Mouse (Mus musculus): ENCODE measurements around the gene Gm9913. TPM values are rescaled to one million over a fixed set of nuclear protein-coding genes. Genes with fewer than 3 reads are reported as not detected.

Gene Gm9913
- polyA plus RNA-seq, 1 experiment from 2014 or later: not detected

DNA sequence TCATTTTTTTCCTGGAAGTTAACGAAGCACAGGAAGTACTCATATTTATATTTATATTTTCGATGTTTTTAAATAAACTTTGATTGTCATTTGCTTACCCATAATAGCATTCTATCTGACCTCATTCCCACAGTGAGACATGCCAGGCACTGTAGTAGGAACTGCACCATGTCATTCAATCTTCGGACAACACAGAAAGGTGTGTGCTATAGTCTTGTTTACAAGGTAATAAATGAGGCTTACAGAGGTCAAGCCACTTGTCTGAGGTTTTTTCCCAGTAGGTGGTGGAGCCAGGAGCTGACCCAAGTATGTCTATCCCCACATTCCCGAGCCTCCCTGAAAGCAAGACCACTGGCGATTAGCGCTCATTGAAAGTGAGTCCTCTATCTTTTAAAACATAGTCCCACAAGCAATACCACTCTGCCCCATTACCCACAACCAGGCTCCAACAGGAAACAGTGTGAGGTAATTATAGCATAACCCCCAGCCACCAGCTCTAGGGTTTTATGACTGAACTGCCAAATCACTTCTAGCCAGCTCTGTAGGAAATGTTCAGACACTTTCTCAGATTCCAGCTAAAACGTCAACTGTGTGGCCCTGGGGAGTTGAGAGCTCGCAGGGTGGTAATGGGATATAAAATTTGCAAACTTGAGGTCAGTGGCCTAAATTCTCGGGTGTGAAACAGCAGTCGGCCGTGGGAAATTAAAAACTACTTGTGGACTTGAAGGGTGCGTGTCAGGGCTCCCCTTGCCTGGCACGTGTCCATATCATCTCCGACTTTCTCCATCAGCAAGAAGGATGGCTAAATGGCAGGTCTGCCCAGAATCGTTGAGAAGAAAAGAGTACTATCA lies 12.6 kb upstream of the Gm9913 start:
- 36% methylated on average over 15 of the region's 15 CpGs for WGBS (ENCODE audit: insufficient replicate concordance)
- no peak overlapping the region for H3K4me3 ChIP-seq (ENCODE audit: low read depth, low read length)
- no peak overlapping the region for H3K4me2 ChIP-seq (ENCODE audit: low read depth, low read length)
- no peak for ATAC-seq (ENCODE audit: low read depth)
- H3K27me3 ChIP-seq (ENCODE audit: control insufficient read depth, insufficient read depth, low read depth, low read length): no peaks in the 10 kb centered on the region
- no peak overlapping the region for H3K9ac ChIP-seq (ENCODE audit: low read depth, low read length)
- no peaks in the 10 kb centered on the region for H3K9me3 ChIP-seq (replicated peaks; ENCODE audit: control insufficient read depth, low read length)
- no peak overlapping the region for H3K27ac ChIP-seq (ENCODE audit: low read length)
- H3K36me3 ChIP-seq (ENCODE audit: control insufficient read depth, insufficient read depth): no peaks in the 10 kb centered on the region
- H3K4me1 ChIP-seq (ENCODE audit: control insufficient read depth, low read depth, low read length): no peaks in the 10 kb centered on the region

DNA sequence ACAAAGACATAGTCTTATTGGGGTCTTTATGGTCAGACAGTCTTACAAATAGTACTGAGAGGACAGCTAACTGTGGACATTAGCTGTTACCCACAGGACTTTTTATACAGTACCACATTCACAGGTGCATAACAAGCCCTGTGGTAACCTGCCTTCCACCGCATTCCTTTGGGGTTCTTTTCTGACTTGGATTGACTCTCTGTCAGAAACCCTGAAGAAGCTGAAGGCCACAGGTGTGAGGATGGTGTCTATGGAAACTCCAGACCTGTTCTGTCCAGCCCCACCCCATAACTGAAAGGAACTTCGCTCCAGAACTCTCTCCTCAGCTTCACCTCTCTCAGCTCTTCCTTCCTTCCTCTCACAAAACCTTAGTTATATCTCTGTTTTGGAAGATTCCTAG lies 10.6 kb upstream of the Gm9913 start:
- Histone ChIP-seq H3K4me2 (ENCODE audit: low read depth, low read length) (no peak overlapping the region), H3K9ac (ENCODE audit: low read depth, low read length) (no peak overlapping the region), H3K9me3 (replicated peaks; ENCODE audit: control insufficient read depth, low read length) (no peaks in the 10 kb centered on the region), H3K27me3 (ENCODE audit: control insufficient read depth, insufficient read depth, low read depth, low read length) (no peaks in the 10 kb centered on the region), H3K4me1 (ENCODE audit: control insufficient read depth, low read depth, low read length) (no peaks in the 10 kb centered on the region), H3K27ac (ENCODE audit: low read length) (no peak overlapping the region), H3K36me3 (ENCODE audit: control insufficient read depth, insufficient read depth) (no peaks in the 10 kb centered on the region), H3K4me3 (ENCODE audit: low read depth, low read length) (no peak overlapping the region)
- 72% methylated on average over 2 of the region's 2 CpGs for WGBS (ENCODE audit: insufficient replicate concordance)
- ATAC-seq (ENCODE audit: low read depth): no peak

DNA sequence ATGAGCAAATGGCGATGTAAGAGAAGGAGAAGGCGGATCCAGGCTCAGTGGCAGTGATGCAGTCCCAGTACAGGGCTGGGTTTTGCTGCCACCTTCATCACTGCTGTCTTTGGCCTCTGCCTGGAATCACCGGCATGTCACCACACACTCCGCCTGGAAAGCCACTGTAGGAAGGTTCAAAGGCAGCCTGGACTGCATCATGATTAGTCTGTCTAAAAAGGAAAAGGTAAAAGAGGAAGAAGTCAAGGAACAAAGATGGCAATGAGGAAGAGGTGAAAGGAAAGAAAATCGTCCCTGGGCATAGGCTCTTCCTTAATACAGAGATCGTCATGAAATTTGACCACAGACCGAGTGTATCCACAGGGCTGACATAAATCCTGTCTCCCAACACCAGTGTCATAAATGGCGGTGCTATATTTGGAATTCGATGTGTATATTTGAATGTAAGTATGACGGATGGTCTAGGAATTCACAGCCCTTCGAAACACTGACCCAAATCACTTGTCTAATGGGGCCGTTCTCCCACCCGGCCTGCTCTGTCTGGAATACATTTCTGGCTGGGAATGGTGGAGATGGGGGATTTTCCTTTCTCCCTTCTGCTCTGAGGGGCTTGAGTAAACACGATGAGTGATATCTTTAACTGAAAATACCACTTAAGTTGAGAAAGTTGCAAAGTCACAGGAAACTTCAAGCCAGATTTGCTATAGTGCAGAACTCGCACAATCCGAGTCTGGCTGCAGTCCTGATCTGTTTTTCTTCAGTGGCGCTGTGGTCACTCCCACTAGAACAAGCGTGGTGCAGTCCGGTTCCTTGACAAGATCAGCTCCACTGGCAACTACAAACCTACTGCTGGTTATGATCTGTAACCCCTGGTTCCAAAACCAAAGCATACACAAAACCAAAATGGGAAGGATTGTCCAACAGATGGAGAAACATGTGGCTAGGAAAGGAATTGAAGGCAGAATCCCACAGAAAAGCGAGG lies 9.8 kb upstream of the Gm9913 start:
- no peaks in the 10 kb centered on the region for H3K36me3 ChIP-seq (ENCODE audit: control insufficient read depth, insufficient read depth)
- no peaks in the 10 kb centered on the region for H3K9me3 ChIP-seq (replicated peaks; ENCODE audit: control insufficient read depth, low read length)
- H3K4me1 ChIP-seq (ENCODE audit: control insufficient read depth, low read depth, low read length): no peaks in the 10 kb centered on the region
- no peaks in the 10 kb centered on the region for H3K27me3 ChIP-seq (ENCODE audit: control insufficient read depth, insufficient read depth, low read depth, low read length)
- H3K4me3 ChIP-seq (ENCODE audit: low read depth, low read length): no peak overlapping the region
- H3K9ac ChIP-seq (ENCODE audit: low read depth, low read length): no peak overlapping the region
- 50% methylated on average over 20 of the region's 20 CpGs for WGBS (ENCODE audit: insufficient replicate concordance)
- H3K4me2 ChIP-seq (ENCODE audit: low read depth, low read length): no peak overlapping the region
- no peak overlapping the region for H3K27ac ChIP-seq (ENCODE audit: low read length)
- no peak for ATAC-seq (ENCODE audit: low read depth)

DNA sequence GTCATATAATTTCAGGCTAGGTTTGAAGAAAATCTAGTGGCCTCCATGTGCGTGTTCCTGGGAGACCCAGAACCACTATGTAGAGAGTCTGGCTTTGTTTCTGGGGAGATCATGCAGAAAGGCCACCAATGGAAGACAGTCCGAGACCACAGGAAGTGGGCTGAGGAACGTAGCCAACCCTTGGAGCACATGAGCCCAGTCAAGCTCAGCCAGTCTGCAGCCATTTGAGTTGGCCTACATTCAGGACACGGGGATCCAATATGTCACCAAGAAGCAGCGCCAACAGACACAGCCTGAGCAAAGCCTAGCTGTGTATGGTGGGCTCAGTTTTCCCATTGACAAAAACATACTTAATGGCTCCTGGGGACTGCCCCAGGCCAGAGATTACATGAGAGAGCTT lies 8.2 kb upstream of the Gm9913 start:
- 58% methylated on average over 5 of the region's 5 CpGs for WGBS (ENCODE audit: insufficient replicate concordance)
- H3K4me2 ChIP-seq (ENCODE audit: low read depth, low read length): no peak overlapping the region
- no peaks in the 10 kb centered on the region for H3K36me3 ChIP-seq (ENCODE audit: control insufficient read depth, insufficient read depth)
- H3K27ac ChIP-seq (ENCODE audit: low read length): no peak overlapping the region
- H3K27me3 ChIP-seq (ENCODE audit: control insufficient read depth, insufficient read depth, low read depth, low read length): no peaks in the 10 kb centered on the region
- H3K4me3 ChIP-seq (ENCODE audit: low read depth, low read length): no peak overlapping the region
- H3K9ac ChIP-seq (ENCODE audit: low read depth, low read length): no peak overlapping the region
- ATAC-seq (ENCODE audit: low read depth): no peak
- H3K9me3 ChIP-seq (replicated peaks; ENCODE audit: control insufficient read depth, low read length): no peaks in the 10 kb centered on the region
- no peaks in the 10 kb centered on the region for H3K4me1 ChIP-seq (ENCODE audit: control insufficient read depth, low read depth, low read length)

DNA sequence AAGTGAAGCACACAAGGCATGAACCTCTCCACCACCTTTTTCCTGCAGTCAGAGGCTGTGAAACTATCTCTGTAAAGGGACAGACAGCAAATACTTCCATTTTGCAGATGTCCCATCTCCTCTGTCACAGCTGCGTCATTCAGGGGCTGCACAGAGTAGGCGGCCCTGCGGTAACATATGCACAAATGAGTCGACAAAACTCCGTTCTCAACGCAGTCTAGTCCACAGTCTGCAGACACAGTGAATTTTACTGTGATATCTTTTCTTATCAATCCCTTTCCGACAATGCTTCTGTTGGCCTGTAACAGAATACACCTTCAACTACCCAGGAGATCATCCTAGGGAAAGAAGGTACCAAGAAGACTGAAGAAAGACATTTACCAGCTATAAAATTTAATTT lies 6.7 kb upstream of the Gm9913 start:
- no peak overlapping the region for H3K4me3 ChIP-seq (ENCODE audit: low read depth, low read length)
- H3K4me2 ChIP-seq (ENCODE audit: low read depth, low read length): no peak overlapping the region
- ATAC-seq (ENCODE audit: low read depth): no peak
- no peaks in the 10 kb centered on the region for H3K4me1 ChIP-seq (ENCODE audit: control insufficient read depth, low read depth, low read length)
- WGBS (ENCODE audit: insufficient replicate concordance): 57% methylated on average over 7 of the region's 7 CpGs
- H3K27me3 ChIP-seq (ENCODE audit: control insufficient read depth, insufficient read depth, low read depth, low read length): no peaks in the 10 kb centered on the region
- H3K27ac ChIP-seq (ENCODE audit: low read length): no peak overlapping the region
- no peaks in the 10 kb centered on the region for H3K9me3 ChIP-seq (replicated peaks; ENCODE audit: control insufficient read depth, low read length)
- no peak overlapping the region for H3K9ac ChIP-seq (ENCODE audit: low read depth, low read length)
- no peaks in the 10 kb centered on the region for H3K36me3 ChIP-seq (ENCODE audit: control insufficient read depth, insufficient read depth)

DNA sequence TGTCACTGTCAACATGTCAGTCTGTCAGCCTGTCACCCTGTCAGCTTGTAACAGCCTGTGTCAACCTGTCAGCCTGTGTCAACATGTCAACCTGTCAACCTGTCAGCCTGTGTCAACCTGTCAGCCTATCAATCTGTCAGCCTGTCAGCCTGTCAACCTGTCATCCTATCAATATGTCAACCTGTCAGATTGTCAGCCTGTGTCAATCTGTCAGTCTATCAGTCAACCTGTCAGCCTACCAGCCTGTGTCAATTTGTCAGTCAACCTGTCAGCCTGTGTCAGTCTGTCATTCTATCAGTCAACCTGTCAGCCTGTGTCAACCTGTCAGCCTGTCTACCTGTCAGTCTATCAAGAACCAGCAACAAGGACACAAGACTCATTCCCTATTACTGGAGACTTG lies 3.4 kb upstream of the Gm9913 start:
- Histone ChIP-seq H3K4me2 (ENCODE audit: low read depth, low read length) (no peak overlapping the region), H3K4me1 (ENCODE audit: control insufficient read depth, low read depth, low read length) (no peaks in the 10 kb centered on the region), H3K9ac (ENCODE audit: low read depth, low read length) (no peak overlapping the region), H3K36me3 (ENCODE audit: control insufficient read depth, insufficient read depth) (no peaks in the 10 kb centered on the region), H3K9me3 (replicated peaks; ENCODE audit: control insufficient read depth, low read length) (no peaks in the 10 kb centered on the region), H3K27ac (ENCODE audit: low read length) (no peak overlapping the region), H3K27me3 (ENCODE audit: control insufficient read depth, insufficient read depth, low read depth, low read length) (peaks cover 22% of the 10 kb centered on the region), H3K4me3 (ENCODE audit: low read depth, low read length) (no peak overlapping the region)
- ATAC-seq (ENCODE audit: low read depth): no peak

DNA sequence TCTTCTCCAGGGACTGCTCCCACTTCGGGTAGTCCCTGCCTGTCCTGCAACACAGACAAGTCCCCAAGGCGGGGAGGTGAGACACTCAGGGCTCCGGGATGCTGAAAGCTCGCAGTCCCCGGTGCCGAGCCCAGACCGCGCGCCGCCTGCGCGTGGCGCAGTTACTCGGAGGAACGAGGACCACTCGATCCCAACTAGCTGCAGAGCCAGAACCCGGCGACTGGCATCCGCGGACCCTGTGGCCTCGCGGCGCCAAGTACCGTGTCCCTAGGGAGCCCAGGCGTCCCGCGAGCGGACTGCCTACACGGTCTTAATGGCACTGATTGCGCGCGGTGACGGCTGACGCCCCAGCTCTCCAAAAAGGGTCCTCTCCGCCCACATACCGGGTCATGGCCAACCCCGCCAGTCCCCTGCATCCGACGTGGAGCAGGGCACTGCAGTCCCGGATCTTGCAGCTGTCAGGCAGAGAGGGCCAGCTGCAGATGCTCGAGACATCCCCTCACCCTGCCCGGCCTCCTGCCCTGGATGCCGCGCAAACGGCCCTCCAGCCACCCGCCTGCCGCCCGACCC lies 942 bp downstream of the Gm9913 start:
- 0 out of 2 replicates have a peak, but pooled peaks have one; percentile 35 for ATAC-seq (ENCODE audit: low read depth)
- H3K9me3 ChIP-seq (replicated peaks; ENCODE audit: control insufficient read depth, low read length): no peaks in the 10 kb centered on the region
- no peaks in the 10 kb centered on the region for H3K4me1 ChIP-seq (ENCODE audit: control insufficient read depth, low read depth, low read length)
- 1% methylated on average over 48 of the region's 48 CpGs for WGBS (ENCODE audit: insufficient replicate concordance)
- peaks cover 41% of the 10 kb centered on the region for H3K27me3 ChIP-seq (ENCODE audit: control insufficient read depth, insufficient read depth, low read depth, low read length)
- no peaks in the 10 kb centered on the region for H3K36me3 ChIP-seq (ENCODE audit: control insufficient read depth, insufficient read depth)
- peak overlapping the region; percentile 39 for H3K4me2 ChIP-seq (ENCODE audit: low read depth, low read length)
- H3K4me3 ChIP-seq (ENCODE audit: low read depth, low read length): peak overlapping the region; percentile 40
- no peak overlapping the region for H3K9ac ChIP-seq (ENCODE audit: low read depth, low read length)
- H3K27ac ChIP-seq (ENCODE audit: low read length): no peak overlapping the region

DNA sequence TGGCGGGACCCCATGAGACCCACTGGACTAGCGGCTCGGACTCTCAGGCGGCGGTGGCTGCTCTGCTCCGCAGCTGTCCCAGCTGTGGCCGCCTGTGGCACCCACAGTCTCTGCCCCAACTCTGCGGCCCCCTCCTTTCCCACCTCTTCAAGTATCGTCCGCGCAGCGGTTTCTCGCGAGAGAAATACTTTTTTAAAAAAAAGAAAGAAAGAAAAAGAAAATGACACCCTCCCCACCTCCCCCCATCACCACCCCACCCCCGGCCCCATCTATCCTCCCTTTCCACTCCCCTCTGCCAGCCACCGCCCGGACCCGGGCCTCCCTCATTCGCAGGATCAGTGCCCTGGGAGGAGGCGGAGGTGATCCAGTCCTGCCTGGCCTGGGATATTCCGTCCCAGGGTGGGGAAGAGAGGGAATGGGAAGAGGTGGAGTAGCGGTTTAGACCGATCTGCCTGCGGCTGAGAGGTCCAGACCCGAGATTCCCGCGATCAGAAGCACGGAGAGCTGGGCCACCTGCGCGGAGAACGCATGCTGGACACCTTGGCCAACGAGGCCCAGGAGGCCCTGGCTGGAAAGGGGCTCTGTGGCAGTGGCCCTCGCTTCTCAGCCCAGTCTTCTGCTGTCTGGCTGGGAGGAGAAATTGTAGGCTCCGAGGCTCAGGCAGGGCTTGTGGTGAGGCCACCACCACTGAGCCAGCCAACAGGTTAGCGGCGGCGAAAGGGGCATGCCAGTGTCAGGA lies 1.6 kb downstream of the Gm9913 start:
- ATAC-seq (ENCODE audit: low read depth): peak; percentile 7; the same call in 1 of the 2 replicates
- Histone ChIP-seq H3K4me1 (ENCODE audit: control insufficient read depth, low read depth, low read length) (no peaks in the 10 kb centered on the region), H3K27ac (ENCODE audit: low read length) (no peak overlapping the region), H3K4me3 (ENCODE audit: low read depth, low read length) (peak overlapping the region; percentile 40), H3K36me3 (ENCODE audit: control insufficient read depth, insufficient read depth) (no peaks in the 10 kb centered on the region), H3K27me3 (ENCODE audit: control insufficient read depth, insufficient read depth, low read depth, low read length) (peaks cover 41% of the 10 kb centered on the region), H3K9me3 (replicated peaks; ENCODE audit: control insufficient read depth, low read length) (no peaks in the 10 kb centered on the region), H3K9ac (ENCODE audit: low read depth, low read length) (no peak overlapping the region), H3K4me2 (ENCODE audit: low read depth, low read length) (peak overlapping the region; percentile 39)
- 1% methylated on average over 37 of the region's 37 CpGs for WGBS (ENCODE audit: insufficient replicate concordance)
